Mouse (Mus musculus) erythroblast, embryonic 14.5 days (primary cell): ENCODE data around the gene Actr3. TPM values are rescaled to one million over a fixed set of nuclear protein-coding genes. Genes with fewer than 3 reads are reported as not detected.

Experiments used
- H3K27me3 ChIP-seq: 2 replicates; pipeline ENCODE4 v1.6.1; 2012; ENCODE audit warnings: inconsistent platforms; ENCODE audit not compliant: control insufficient read depth
- H3K36me3 ChIP-seq: 2 replicates; pipeline ENCODE4 v1.6.1; 2012; ENCODE audit warnings: mild to moderate bottlenecking, inconsistent platforms; ENCODE audit not compliant: control insufficient read depth
- H3K4me1 ChIP-seq: 2 replicates; pipeline ENCODE4 v1.6.1; 2012; ENCODE audit warnings: inconsistent platforms; ENCODE audit not compliant: control insufficient read depth
- H3K4me3 ChIP-seq: replicated peaks from 2 replicates; pipeline ENCODE3; 2012; ENCODE audit warnings: moderate library complexity, mild to moderate bottlenecking, inconsistent platforms
- H3K9me3 ChIP-seq: 2 replicates; pipeline ENCODE4 v1.6.1; 2012; ENCODE audit warnings: low read length, inconsistent platforms, mixed read lengths; ENCODE audit not compliant: control insufficient read depth
- GATA1 ChIP-seq: IDR thresholded peaks from 2 replicates; pipeline ENCODE4 v1.6.1; 2012; ENCODE audit warnings: low read length, inconsistent platforms, mixed read lengths
- TAL1 ChIP-seq: IDR thresholded peaks from 3 replicates; pipeline ENCODE4 v1.6.1; 2012; ENCODE audit warnings: low read length, inconsistent platforms, mixed read lengths
- polyA plus RNA-seq: library from polyadenylated mRNA; stranded (reverse); fragments of >175 nt; gene quantifications from 2 replicates; pipeline ENCODE4 v1.2.3, GENCODE M21; 2012

The Actr3 gene
- polyA plus RNA-seq, 1 experiment = 3.5 TPM

DNA sequence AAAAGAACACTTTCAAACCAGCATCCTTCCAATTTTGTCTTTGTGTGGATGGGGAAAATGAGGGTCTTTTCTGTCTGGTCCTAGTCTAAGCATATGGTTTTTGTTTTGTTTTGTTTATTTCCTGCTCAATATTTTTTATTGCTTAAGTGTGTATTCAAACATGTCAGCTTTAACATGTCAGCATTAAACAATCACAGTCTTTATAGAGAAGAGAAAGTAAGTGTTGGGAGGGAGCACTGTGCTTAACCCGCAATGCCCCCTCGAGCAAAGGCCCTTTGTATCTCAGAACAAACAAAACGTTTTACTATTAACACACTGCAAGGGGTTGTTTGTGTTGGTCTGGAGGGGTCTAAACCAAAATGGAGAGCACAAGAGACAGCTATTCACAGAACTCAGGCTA is 47.2 kb downstream of the Actr3 start:
- H3K36me3 ChIP-seq = peaks cover 17% of the 10 kb centered on the region
- no peaks in the 10 kb centered on the region for H3K4me1 ChIP-seq
- no peaks in the 10 kb centered on the region for H3K9me3 ChIP-seq

DNA sequence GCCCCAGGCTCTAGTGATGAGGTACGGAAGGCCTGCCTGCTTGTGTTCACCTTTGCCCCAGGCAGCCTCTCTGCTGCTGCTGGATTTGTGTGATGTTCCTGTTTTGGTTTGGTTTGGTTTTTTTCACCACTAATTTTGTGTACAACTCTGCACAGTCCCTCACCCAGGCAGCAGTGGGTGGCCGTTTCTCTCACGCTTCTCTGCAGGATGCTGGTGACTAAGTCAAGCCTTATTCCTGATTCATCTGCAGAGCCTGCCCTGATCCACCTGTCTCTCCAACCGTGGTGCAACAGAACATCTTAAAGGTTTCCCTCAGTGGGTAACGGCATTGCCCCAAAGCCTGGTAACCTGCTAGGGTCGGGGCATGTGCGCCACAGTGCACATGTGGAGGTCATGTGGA is 49.3 kb downstream of the Actr3 start:
- Histone ChIP-seq H3K9me3 (no peaks in the 10 kb centered on the region), H3K4me1 (no peaks in the 10 kb centered on the region), H3K27me3 (no peaks in the 10 kb centered on the region), H3K4me3 (no peak overlapping the region), H3K36me3 (peaks cover 5% of the 10 kb centered on the region)
- no peak for TF ChIP-seq GATA1
- TF ChIP-seq TAL1 = no peak

More for the DNA sequence above, 47.2 kb downstream of the Actr3 start:
- H3K4me3 ChIP-seq = no peak overlapping the region
- no peaks in the 10 kb centered on the region for H3K27me3 ChIP-seq
- TF ChIP-seq TAL1 (no peak), GATA1 (no peak)

DNA sequence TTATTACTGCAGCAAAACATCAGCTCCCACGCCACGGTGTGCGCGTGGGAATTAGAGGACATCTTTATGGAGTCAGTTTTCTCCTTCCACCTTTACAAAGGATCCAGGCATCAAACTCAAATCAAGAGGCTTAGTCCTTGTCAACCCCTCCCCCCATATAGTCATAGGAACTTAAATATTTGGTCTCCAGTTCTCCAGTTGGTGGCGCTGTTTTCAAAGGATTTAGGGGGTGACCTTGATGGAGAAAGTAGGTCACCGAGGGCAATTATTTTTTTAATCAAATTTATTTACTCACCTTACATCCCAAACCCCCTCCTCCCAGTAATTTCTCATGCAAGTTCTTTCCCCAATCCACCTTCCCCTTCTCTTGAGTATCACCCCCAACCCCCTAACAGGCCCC is 52.9 kb downstream of the Actr3 start:
- no peak for TF ChIP-seq TAL1
- no peak for TF ChIP-seq GATA1
- no peaks in the 10 kb centered on the region for H3K9me3 ChIP-seq

DNA sequence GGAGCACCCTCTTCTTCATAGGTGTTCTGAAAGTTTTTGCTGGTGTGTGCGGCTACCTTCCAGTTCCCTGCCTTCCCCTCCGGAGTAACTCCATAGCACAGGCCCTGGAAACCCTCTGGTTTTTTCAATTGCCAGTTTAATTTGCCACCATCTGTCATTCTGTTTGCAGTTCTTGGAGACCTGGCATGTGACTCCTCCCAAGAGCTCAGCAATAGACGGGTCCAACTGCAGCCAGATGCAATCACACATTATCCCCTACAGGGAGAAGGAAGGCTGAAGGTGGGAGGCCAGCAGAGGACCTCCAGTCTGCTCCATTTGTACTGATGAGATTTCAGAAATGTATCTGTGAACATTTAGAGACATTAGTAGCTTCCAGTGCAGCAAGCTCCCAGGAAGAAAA is 56.6 kb downstream of the Actr3 start:
- no peaks in the 10 kb centered on the region for H3K9me3 ChIP-seq
- H3K4me3 ChIP-seq = no peak overlapping the region
- no peak for TF ChIP-seq TAL1
- no peaks in the 10 kb centered on the region for H3K4me1 ChIP-seq
- no peaks in the 10 kb centered on the region for H3K27me3 ChIP-seq
- H3K36me3 ChIP-seq = no peaks in the 10 kb centered on the region

More for the DNA sequence above, 52.9 kb downstream of the Actr3 start:
- no peaks in the 10 kb centered on the region for H3K36me3 ChIP-seq
- H3K27me3 ChIP-seq = no peaks in the 10 kb centered on the region
- no peaks in the 10 kb centered on the region for H3K4me1 ChIP-seq
- no peak overlapping the region for H3K4me3 ChIP-seq

DNA sequence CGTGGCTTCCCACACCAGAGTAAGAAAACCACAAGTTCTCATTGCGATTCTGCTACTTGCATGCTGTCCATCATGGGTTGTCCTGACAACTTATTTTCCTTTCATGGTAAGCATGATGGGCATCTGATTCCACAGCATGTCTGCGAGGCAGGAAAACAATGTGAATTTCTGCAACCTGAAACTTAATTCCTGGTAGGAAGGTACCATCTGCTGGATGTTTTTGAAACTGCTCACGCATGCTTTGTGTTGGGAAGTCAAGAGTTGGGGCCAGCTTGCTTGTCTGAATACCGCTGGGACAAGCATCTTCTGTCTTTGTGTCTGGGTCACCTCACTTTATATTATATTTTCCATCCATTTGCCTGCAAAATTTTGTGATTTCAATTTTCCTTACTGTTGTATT is 62.7 kb downstream of the Actr3 start:
- H3K4me3 ChIP-seq = no peak overlapping the region
- H3K36me3 ChIP-seq = no peaks in the 10 kb centered on the region
- no peak for TF ChIP-seq TAL1
- no peak for TF ChIP-seq GATA1
- no peaks in the 10 kb centered on the region for H3K4me1 ChIP-seq
- H3K27me3 ChIP-seq = no peaks in the 10 kb centered on the region
- H3K9me3 ChIP-seq = no peaks in the 10 kb centered on the region

DNA sequence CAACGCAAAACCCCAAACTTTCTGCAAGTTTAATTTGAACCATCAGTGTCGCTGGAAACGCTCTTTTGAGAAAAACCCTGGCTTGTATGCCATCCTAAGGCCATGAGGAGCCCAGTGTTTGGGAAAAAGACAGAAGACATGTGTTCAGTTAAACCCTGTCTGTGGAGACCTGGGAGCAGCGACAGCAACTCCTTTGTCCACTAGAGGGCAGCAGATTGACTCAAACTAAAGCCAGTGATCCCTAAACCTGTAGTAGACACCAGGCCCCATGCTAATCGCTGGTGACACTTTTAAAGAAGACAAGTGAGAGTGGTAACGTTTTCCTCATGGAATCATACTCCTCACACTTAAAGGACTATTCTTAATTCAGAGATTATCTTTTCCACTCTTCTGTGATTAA is 64.7 kb downstream of the Actr3 start:
- Histone ChIP-seq H3K36me3 (no peaks in the 10 kb centered on the region), H3K27me3 (no peaks in the 10 kb centered on the region), H3K4me1 (no peaks in the 10 kb centered on the region), H3K4me3 (no peak overlapping the region), H3K9me3 (peaks cover under 1% of the 10 kb centered on the region; the same call in 1 of the 2 replicates)
- no peak for TF ChIP-seq GATA1
- TF ChIP-seq TAL1 = no peak

DNA sequence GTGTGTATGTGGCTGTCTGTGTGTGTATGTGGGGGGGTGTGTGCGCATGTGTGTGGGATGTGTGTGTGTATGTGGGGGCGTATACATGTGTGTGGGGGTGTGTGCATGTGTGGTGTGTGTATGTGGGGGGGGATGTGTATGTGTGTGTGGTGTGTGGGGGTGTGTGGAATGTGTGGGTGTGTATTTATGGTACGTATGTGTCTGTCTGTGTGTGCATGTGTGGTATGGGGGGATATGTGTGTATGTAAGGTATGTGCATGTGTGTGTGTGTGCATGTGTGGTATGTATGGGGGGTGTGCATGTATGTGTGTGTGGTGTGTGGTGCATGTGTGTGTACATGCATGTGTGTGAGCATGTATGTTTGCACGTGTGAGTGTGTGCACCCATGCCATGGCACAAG is 70.0 kb downstream of the Actr3 start:
- H3K36me3 ChIP-seq = no peaks in the 10 kb centered on the region
- H3K9me3 ChIP-seq = peaks cover 5% of the 10 kb centered on the region; the same call in 1 of the 2 replicates
- TF ChIP-seq GATA1 = no peak
- TF ChIP-seq TAL1 = no peak
- no peak overlapping the region for H3K4me3 ChIP-seq
- H3K27me3 ChIP-seq = no peaks in the 10 kb centered on the region
- H3K4me1 ChIP-seq = no peaks in the 10 kb centered on the region

DNA sequence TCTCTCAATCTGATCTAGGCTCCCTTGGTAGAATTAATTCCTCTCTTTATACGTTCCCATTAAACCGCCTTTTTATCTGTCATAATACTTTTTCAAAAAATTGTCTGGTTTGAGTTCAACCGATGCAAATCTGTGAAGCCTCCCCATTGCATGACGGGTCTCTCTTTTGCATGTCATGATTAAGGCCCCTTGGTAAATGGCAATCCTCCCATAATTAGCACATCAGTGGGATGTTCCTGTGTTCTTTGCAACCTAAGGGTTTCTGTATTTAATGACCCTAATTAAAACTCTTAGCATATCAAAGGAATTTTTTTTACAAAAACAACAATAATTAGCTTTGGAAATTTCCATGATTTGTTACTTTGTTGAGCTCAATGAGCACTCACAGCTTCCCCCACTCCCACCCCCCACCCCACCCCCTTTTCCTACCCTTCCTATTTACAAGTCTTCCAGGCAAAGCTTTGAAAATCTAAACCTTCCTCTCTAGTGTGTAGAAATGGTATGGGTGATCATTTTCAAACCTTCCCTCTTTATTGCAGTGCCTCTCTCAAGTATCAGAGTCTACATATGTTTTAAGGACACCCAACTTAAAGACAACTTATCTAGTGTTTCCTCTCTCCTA is 84.0 kb downstream of the Actr3 start:
- Histone ChIP-seq H3K4me1 (no peaks in the 10 kb centered on the region), H3K27me3 (no peaks in the 10 kb centered on the region), H3K36me3 (no peaks in the 10 kb centered on the region), H3K9me3 (peaks cover 11% of the 10 kb centered on the region), H3K4me3 (no peak overlapping the region)
- TF ChIP-seq GATA1 (no peak), TAL1 (no peak)

DNA sequence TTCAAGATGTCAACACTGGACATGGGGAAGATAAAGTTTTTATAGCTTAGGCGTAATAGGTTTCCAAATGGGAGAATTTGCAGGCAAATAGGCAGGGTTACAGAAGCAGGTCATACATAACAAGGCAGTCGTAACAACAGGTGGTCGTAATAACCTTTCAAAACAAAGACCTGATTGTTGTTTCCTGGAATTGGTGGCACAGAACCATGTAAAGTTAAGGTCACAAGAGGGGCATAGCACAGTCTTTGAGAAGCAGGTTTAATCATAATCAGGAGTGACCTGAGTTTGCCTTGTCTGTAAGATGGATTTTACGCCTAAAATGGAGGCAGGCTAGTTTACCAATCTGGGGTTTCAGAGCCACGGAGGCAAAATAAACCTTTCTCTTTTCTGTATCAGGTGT is 84.7 kb downstream of the Actr3 start:
- Histone ChIP-seq H3K27me3 (no peaks in the 10 kb centered on the region), H3K4me3 (no peak overlapping the region), H3K9me3 (peaks cover 12% of the 10 kb centered on the region), H3K4me1 (no peaks in the 10 kb centered on the region), H3K36me3 (no peaks in the 10 kb centered on the region)
- no peak for TF ChIP-seq TAL1
- TF ChIP-seq GATA1 = no peak

DNA sequence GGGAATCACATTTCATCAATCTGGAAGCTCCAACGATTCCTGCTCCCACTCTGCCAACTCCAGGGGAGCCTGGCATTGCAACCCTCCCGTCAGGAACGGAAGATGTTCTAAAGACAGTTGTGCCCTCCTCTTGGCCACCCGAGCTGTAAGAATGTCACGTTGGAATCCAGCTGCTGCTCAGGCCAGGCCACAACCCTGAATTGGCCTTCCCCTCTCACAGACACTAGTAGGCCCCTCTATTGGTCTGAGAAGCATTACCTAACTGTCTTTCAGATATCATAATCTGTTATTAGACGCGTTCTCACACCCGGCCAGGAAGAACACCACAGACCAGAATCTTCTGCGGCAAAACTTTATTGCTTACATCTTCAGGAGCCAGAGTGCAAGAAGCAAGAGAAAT is 89.7 kb downstream of the Actr3 start:
- no peaks in the 10 kb centered on the region for H3K4me1 ChIP-seq
- no peak overlapping the region for H3K4me3 ChIP-seq
- no peaks in the 10 kb centered on the region for H3K36me3 ChIP-seq
- TF ChIP-seq TAL1 (no peak), GATA1 (no peak)
- H3K9me3 ChIP-seq = peaks cover 8% of the 10 kb centered on the region
- no peaks in the 10 kb centered on the region for H3K27me3 ChIP-seq
